Mouse (Mus musculus) heart, adult 2 months (tissue): ENCODE measurements around the gene Zfp81.

Experiments
- CTCF ChIP-seq: fragments of 200-600 bp; IDR thresholded peaks from 2 replicates; pipeline ENCODE4 v1.8.1; 2022; ENCODE audit warnings: antibody characterized with exemption, mild to moderate bottlenecking, moderate library complexity
- EP300 ChIP-seq: fragments of 200-500 bp; IDR thresholded peaks from 2 replicates; pipeline ENCODE4 v1.6.1; 2011; ENCODE audit warnings: low read depth, low read length, control low read depth; ENCODE audit not compliant: insufficient read depth
- POLR2A ChIP-seq: fragments of 200-500 bp; IDR thresholded peaks from 2 replicates; pipeline ENCODE4 v1.6.1; 2011; ENCODE audit warnings: mild to moderate bottlenecking, low read depth, low read length, control low read depth; ENCODE audit not compliant: insufficient read depth

DNA sequence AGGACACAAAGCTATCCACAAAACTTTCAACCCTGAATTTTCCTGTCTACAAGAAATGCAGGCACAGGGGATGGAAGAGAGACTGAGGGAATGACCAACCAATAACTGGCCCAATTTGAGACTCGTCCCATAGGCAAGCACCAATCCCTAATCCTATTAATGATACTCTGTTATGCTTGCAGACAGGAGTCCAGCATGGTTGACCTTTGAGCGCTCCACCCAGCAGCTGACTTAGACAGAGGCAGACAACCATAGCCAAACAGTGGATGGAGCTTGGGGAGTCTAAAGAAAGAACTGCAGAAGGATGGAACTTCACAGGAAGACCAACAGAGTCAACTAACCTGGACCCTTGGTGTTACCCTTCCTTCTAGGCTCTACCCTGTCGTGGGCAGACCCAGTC is 14.1 kb upstream of the Zfp81 start:
- no peak for TF ChIP-seq EP300
- TF ChIP-seq CTCF: no peak
- no peak for TF ChIP-seq POLR2A
